Mouse (Mus musculus): ENCODE measurements around the gene Arhgap24. TPM values are rescaled to one million over a fixed set of nuclear protein-coding genes. Genes with fewer than 3 reads are reported as not detected.

The Arhgap24 gene
- polyA plus RNA-seq, 1 experiment = 4.2 TPM

DNA sequence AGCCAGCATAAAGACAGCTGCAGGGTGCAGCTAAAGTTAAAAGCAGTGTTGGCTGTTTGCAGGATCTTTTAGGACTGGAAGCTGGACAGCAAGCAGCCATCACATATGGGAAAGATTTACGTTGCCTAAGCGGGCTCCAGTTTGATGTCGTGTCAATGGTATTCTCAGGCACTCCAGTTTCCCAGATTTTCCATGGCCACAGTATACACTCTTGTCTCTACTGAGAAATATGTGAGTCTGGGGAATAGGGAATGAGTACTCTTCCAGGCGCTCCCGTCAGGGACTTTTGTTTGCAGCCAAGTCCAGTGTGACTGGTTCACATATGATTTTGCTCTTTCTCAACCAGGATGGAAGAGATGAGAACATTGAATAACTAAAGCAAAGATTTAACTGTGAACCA, 254.9 kb downstream of the Arhgap24 start:
- no peak overlapping the region for H3K4me3 ChIP-seq (ENCODE audit: extremely low read depth, insufficient read depth, insufficient read length)
- H3K36me3 ChIP-seq (ENCODE audit: control insufficient read depth, insufficient read depth, low read length) = no peaks in the 10 kb centered on the region
- H3K27ac ChIP-seq (ENCODE audit: insufficient read depth, low read length) = no peak overlapping the region
- H3K27me3 ChIP-seq (ENCODE audit: control insufficient read depth, insufficient read depth, low read length) = no peaks in the 10 kb centered on the region
- no peaks in the 10 kb centered on the region for H3K4me1 ChIP-seq (ENCODE audit: control insufficient read depth, insufficient read depth, insufficient read length)
- WGBS = 92% methylated on average over 5 of the region's 5 CpGs
- TF ChIP-seq CTCF (IDR thresholded peaks at IDR 0.05; ENCODE audit: extremely low read depth, insufficient read depth, insufficient read length, insufficient replicate concordance) (no peak), POLR2A (IDR thresholded peaks at IDR 0.05; ENCODE audit: low read depth, low read length) (no peak)
- DNase-seq (ENCODE audit: low read depth in 1 of 2, low spot score in 2 of 2) = no peak

DNA sequence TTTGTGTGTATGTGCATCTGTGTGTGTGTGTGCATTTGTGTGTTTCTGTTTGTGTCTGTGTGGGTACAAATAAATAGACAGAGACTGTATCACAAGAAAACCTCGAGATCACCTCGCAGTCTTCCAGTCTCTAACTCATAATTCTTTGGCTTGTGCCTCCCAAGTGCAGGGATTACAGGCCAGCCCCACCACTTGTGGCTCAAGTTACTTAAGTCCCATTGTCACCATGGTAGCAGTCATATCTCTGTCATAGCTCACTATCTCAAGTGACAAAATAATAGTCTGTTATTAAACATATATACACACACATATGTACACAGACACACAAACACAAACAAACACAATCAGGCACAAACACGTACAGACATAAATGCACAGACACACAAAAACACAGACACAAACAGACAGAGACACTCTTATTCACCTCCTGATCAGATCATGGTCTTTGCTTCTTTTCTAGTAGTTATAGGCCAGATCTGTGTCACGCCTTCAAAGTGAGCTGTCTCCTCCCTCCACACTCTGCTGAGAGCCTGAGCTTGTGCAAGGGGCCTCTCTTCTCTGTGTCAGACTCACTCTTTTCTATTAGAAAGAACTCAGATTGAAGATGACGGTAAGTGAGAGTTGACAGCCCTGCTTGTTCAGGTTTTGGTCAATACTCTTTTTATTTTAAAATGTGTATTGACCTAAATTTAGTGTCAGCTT, 261.5 kb downstream of the Arhgap24 start:
- H3K36me3 ChIP-seq (ENCODE audit: control insufficient read depth, insufficient read depth, low read length) = no peaks in the 10 kb centered on the region
- no peak for DNase-seq (ENCODE audit: low read depth in 1 of 2, low spot score in 2 of 2)
- no peak overlapping the region for H3K27ac ChIP-seq (ENCODE audit: insufficient read depth, low read length)
- no peaks in the 10 kb centered on the region for H3K4me1 ChIP-seq (ENCODE audit: control insufficient read depth, insufficient read depth, insufficient read length)
- 76% methylated on average over 5 of the region's 5 CpGs for WGBS
- TF ChIP-seq CTCF (IDR thresholded peaks at IDR 0.05; ENCODE audit: extremely low read depth, insufficient read depth, insufficient read length, insufficient replicate concordance) (no peak), POLR2A (IDR thresholded peaks at IDR 0.05; ENCODE audit: low read depth, low read length) (no peak)
- H3K4me3 ChIP-seq (ENCODE audit: extremely low read depth, insufficient read depth, insufficient read length) = no peak overlapping the region
- H3K27me3 ChIP-seq (ENCODE audit: control insufficient read depth, insufficient read depth, low read length) = no peaks in the 10 kb centered on the region

DNA sequence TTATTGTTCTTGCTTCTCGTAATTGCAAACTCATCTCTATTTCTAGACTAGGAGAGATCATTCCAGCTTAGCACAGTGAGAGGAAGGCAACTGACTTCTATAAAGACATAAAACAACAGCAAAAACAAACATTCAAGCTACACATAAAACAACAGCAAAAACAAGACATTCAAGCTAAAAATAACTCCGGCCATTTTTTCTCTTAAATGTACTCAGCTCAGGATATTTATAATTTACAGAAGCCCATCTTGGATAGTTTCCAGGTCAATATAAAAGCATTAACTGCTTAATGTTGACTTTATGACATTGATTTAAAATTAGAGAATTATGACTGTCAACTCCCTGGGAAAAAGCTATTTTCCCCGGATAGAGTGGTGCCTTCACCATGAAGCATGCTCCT, 262.2 kb downstream of the Arhgap24 start:
- H3K27ac ChIP-seq (ENCODE audit: insufficient read depth, low read length) = no peak overlapping the region
- WGBS = 85% methylated on average over 3 of the region's 3 CpGs
- H3K4me3 ChIP-seq (ENCODE audit: extremely low read depth, insufficient read depth, insufficient read length) = no peak overlapping the region
- H3K4me1 ChIP-seq (ENCODE audit: control insufficient read depth, insufficient read depth, insufficient read length) = no peaks in the 10 kb centered on the region
- no peaks in the 10 kb centered on the region for H3K27me3 ChIP-seq (ENCODE audit: control insufficient read depth, insufficient read depth, low read length)
- H3K36me3 ChIP-seq (ENCODE audit: control insufficient read depth, insufficient read depth, low read length) = no peaks in the 10 kb centered on the region
- no peak for TF ChIP-seq POLR2A (IDR thresholded peaks at IDR 0.05; ENCODE audit: low read depth, low read length)
- TF ChIP-seq CTCF (IDR thresholded peaks at IDR 0.05; ENCODE audit: extremely low read depth, insufficient read depth, insufficient read length, insufficient replicate concordance) = no peak
- no peak for DNase-seq (ENCODE audit: low read depth in 1 of 2, low spot score in 2 of 2)

DNA sequence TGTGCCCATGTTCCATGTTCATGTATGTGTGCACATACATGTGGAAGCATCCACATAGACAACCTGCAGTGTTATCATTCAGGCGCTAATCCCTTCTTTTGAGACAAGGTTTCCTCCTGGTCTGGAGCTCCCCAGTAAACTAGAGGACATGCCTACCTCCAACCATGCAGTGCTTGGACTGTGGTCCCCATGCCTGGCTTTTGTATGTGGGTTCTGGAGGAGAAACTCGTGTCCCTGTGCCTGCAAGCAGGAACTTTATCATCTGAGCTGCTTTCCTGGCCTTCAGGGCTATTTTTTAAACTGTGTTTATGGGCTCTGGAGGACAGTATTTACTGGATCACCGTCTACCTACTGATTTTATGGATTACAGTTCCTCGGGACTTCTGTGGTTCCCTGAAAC, 262.9 kb downstream of the Arhgap24 start:
- Histone ChIP-seq H3K36me3 (ENCODE audit: control insufficient read depth, insufficient read depth, low read length) (no peaks in the 10 kb centered on the region), H3K27ac (ENCODE audit: insufficient read depth, low read length) (no peak overlapping the region), H3K27me3 (ENCODE audit: control insufficient read depth, insufficient read depth, low read length) (no peaks in the 10 kb centered on the region), H3K4me3 (ENCODE audit: extremely low read depth, insufficient read depth, insufficient read length) (no peak overlapping the region), H3K4me1 (ENCODE audit: control insufficient read depth, insufficient read depth, insufficient read length) (no peaks in the 10 kb centered on the region)
- WGBS = 74% methylated on average over 4 of the region's 4 CpGs
- TF ChIP-seq POLR2A (IDR thresholded peaks at IDR 0.05; ENCODE audit: low read depth, low read length) = no peak
- no peak for TF ChIP-seq CTCF (IDR thresholded peaks at IDR 0.05; ENCODE audit: extremely low read depth, insufficient read depth, insufficient read length, insufficient replicate concordance)
- no peak for DNase-seq (ENCODE audit: low read depth in 1 of 2, low spot score in 2 of 2)

DNA sequence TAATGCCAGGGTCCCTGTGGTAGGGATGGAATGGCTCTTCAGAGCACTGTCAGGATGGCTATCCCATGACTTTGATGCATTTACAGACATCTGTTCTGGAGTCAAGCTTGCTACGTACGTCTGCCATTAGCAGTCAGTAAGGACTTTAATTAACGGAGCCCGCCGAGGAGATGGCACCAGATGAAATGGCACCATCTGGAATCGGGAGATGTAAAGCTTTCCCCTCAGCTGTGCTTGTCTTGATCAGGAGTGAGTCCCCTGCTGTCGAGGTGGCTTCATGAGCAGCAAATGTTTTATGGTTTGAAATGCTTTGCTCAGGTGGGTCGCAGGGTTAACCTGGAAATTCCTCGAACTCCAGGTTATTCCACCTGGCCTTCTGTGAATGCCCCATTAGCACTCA, 267.0 kb downstream of the Arhgap24 start:
- TF ChIP-seq CTCF (IDR thresholded peaks at IDR 0.05; ENCODE audit: extremely low read depth, insufficient read depth, insufficient read length, insufficient replicate concordance) (no peak), POLR2A (IDR thresholded peaks at IDR 0.05; ENCODE audit: low read depth, low read length) (no peak)
- Histone ChIP-seq H3K27me3 (ENCODE audit: control insufficient read depth, insufficient read depth, low read length) (no peaks in the 10 kb centered on the region), H3K27ac (ENCODE audit: insufficient read depth, low read length) (no peak overlapping the region), H3K4me1 (ENCODE audit: control insufficient read depth, insufficient read depth, insufficient read length) (no peaks in the 10 kb centered on the region), H3K36me3 (ENCODE audit: control insufficient read depth, insufficient read depth, low read length) (no peaks in the 10 kb centered on the region), H3K4me3 (ENCODE audit: extremely low read depth, insufficient read depth, insufficient read length) (no peak overlapping the region)
- DNase-seq (ENCODE audit: low read depth in 1 of 2, low spot score in 2 of 2) = no peak
- WGBS = 89% methylated on average over 9 of the region's 9 CpGs

DNA sequence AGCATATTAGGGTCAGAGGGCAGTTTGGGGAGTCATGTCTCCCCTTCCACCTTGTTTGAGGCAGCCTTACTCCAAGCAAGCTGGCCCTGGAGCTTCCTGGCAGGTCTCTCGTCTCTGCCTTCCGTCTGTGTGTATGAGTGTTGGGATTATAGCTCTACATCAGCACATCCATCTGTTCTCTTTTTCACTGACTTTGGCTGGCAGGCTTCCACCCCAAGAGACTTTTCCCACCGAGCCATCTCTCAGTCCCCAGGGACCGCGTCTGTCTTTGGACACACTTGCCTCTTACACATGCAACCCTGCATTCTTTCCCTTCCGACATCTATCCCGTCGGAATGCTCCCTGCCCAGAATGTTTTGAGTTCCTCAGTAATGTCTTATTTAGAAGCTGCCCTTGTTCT, 267.8 kb downstream of the Arhgap24 start:
- no peak for TF ChIP-seq CTCF (IDR thresholded peaks at IDR 0.05; ENCODE audit: extremely low read depth, insufficient read depth, insufficient read length, insufficient replicate concordance)
- no peak for TF ChIP-seq POLR2A (IDR thresholded peaks at IDR 0.05; ENCODE audit: low read depth, low read length)
- Histone ChIP-seq H3K4me1 (ENCODE audit: control insufficient read depth, insufficient read depth, insufficient read length) (no peaks in the 10 kb centered on the region), H3K4me3 (ENCODE audit: extremely low read depth, insufficient read depth, insufficient read length) (no peak overlapping the region), H3K36me3 (ENCODE audit: control insufficient read depth, insufficient read depth, low read length) (no peaks in the 10 kb centered on the region), H3K27ac (ENCODE audit: insufficient read depth, low read length) (no peak overlapping the region), H3K27me3 (ENCODE audit: control insufficient read depth, insufficient read depth, low read length) (no peaks in the 10 kb centered on the region)
- DNase-seq (ENCODE audit: low read depth in 1 of 2, low spot score in 2 of 2) = no peak
- WGBS = 83% methylated on average over 8 of the region's 8 CpGs

DNA sequence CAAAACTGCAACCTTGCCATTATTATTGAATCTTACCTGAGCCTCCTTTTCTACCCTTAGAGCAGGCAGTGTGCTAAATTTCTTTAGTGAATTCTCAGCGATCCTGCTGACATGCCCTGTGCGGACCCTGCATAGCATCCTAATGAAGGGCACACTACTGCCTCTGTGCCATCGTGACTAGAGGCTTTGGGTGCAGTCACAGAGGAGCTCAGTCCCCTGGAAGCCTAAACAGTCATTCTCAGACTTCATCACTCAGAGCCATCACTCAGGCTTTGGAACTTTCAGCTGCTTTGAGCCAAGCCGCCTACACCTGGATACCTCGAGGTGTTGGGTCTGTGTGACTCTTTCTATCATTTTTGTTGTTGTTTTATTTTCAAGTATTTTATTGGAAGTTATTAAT, 269.5 kb downstream of the Arhgap24 start:
- 79% methylated on average over 5 of the region's 5 CpGs for WGBS
- no peak for DNase-seq (ENCODE audit: low read depth in 1 of 2, low spot score in 2 of 2)
- Histone ChIP-seq H3K36me3 (ENCODE audit: control insufficient read depth, insufficient read depth, low read length) (no peaks in the 10 kb centered on the region), H3K4me1 (ENCODE audit: control insufficient read depth, insufficient read depth, insufficient read length) (no peaks in the 10 kb centered on the region), H3K27ac (ENCODE audit: insufficient read depth, low read length) (no peak overlapping the region), H3K4me3 (ENCODE audit: extremely low read depth, insufficient read depth, insufficient read length) (no peak overlapping the region), H3K27me3 (ENCODE audit: control insufficient read depth, insufficient read depth, low read length) (no peaks in the 10 kb centered on the region)
- TF ChIP-seq POLR2A (IDR thresholded peaks at IDR 0.05; ENCODE audit: low read depth, low read length) = no peak
- no peak for TF ChIP-seq CTCF (IDR thresholded peaks at IDR 0.05; ENCODE audit: extremely low read depth, insufficient read depth, insufficient read length, insufficient replicate concordance)

All from spleen, adult 2 months (tissue).